Mouse (Mus musculus): ENCODE data around the gene Sgcd. TPM values are rescaled to one million over a fixed set of nuclear protein-coding genes. Genes with fewer than 3 reads are reported as not detected.
A peak's percentile ranks its signal among the peaks of the same experiment; 100 is the strongest.
"Not testable (repeated sequence)": the region's sequence is repeated elsewhere in the genome, so short reads cannot be mapped to it uniquely, and the experiment has no call there.

Sgcd gene
- polyA plus RNA-seq, 1 experiment from 2014 or later = 3.4 TPM

DNA sequence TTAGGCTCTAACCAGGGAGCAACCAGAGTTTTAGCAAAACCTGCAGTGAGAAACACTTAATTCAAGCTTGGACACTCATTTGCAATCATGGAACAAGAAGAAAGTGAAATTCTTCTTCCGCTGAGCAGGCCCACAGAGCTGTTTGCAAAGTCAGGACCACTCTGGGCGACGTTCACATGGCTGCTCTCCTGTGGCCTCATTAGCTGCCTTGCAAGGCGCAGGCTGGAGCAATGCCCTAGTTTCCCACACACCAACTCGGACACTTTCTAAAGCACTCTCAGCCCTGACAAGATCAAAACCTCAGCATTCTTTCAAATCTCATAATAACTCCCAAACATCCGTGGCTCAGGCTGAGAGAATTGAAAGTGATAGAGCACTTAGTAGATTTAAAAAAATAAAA is 480.7 kb downstream of the Sgcd start:
- Histone ChIP-seq H3K4me2 (ENCODE audit: low read depth, low read length) (no peak overlapping the region), H3K4me3 (ENCODE audit: low read depth, low read length) (no peak overlapping the region), H3K27ac (replicated peaks; ENCODE audit: low read depth, low read length) (no peak overlapping the region), H3K9me3 (replicated peaks; ENCODE audit: control insufficient read depth, low read length) (no peaks in the 10 kb centered on the region), H3K27me3 (ENCODE audit: control insufficient read depth, insufficient read depth, low read length) (no peaks in the 10 kb centered on the region), H3K9ac (replicated peaks; ENCODE audit: low read length) (no peak overlapping the region), H3K36me3 (replicated peaks; ENCODE audit: control insufficient read depth, insufficient read depth, low read depth, low read length) (no peaks in the 10 kb centered on the region), H3K4me1 (ENCODE audit: control insufficient read depth, insufficient read depth, low read length) (no peaks in the 10 kb centered on the region)
- no peak for DNase-seq (ENCODE audit: low spot score)
- 81% methylated on average over 6 of the region's 6 CpGs for WGBS
- ATAC-seq (replicated peaks; ENCODE audit: insufficient number of reproducible peaks, low FRiP score, low TSS enrichment, low read depth) = no peak

DNA sequence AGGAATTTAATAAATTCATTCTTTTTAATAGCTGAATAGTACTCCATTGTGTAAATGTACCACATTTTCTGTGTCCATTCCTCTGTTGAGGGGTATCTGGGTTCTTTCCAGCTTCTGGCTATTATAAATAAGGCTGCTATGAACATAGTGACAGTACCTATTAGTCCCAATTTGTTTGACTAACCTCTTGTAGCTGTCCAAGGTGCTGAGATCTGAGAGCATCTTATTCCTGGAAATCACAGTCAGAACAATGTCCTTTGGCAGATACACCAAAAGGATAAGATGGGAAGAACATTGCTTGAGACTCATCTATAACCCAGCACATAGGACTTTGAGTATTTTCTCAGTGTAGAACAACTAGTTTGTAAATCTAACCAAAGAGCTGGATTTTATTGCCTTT is 485.5 kb downstream of the Sgcd start:
- DNase-seq (ENCODE audit: low spot score) = peak; percentile 72
- not testable (repeated sequence) for ATAC-seq (replicated peaks; ENCODE audit: insufficient number of reproducible peaks, low FRiP score, low TSS enrichment, low read depth)

DNA sequence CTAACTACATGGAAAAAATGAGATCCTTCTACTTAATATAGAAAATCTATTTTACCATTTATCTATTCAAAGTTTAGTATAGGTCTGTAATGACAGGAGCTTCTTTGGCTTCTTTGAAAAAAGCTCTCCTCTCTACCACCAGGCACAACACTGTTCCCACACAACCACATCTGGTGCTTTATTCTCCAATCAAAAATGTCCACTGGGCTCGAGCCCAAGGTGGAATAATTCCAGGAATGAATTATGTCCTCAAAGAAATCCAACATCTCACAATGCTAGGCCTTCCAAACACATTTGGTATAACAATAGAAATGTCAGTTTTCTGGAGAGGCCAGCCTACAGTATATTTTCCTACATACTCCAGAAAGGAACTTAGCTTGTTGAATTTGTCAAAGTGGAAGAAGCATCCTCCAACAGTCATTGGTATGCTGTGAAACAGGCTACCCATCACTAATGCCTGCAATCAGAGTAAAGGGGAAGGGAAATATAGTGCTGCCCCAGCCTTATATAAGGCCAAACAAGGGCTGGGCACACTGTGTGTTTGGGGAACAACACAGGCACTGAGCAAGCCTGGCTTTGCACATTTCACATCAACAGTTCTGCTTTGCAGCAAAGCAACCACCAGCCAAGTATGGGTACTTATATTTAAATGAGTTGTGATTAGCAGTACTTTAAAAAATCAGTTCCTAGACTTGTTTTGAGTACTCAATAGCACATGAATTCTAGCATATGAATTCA is 515.1 kb downstream of the Sgcd start:
- Histone ChIP-seq H3K4me3 (ENCODE audit: low read depth, low read length) (no peak overlapping the region), H3K27ac (replicated peaks; ENCODE audit: low read depth, low read length) (no peak overlapping the region), H3K9me3 (replicated peaks; ENCODE audit: control insufficient read depth, low read length) (no peaks in the 10 kb centered on the region), H3K27me3 (ENCODE audit: control insufficient read depth, insufficient read depth, low read length) (no peaks in the 10 kb centered on the region), H3K36me3 (replicated peaks; ENCODE audit: control insufficient read depth, insufficient read depth, low read depth, low read length) (no peaks in the 10 kb centered on the region), H3K4me1 (ENCODE audit: control insufficient read depth, insufficient read depth, low read length) (no peaks in the 10 kb centered on the region), H3K4me2 (ENCODE audit: low read depth, low read length) (no peak overlapping the region), H3K9ac (replicated peaks; ENCODE audit: low read length) (no peak overlapping the region)
- no peak for ATAC-seq (replicated peaks; ENCODE audit: insufficient number of reproducible peaks, low FRiP score, low TSS enrichment, low read depth)
- no peak for DNase-seq (ENCODE audit: low spot score)
- WGBS = 42% methylated on average over 1 of the region's 1 CpGs

More for the DNA sequence above, 485.5 kb downstream of the Sgcd start:
- not testable (repeated sequence) for H3K36me3 ChIP-seq (replicated peaks; ENCODE audit: control insufficient read depth, insufficient read depth, low read depth, low read length); H3K4me2 ChIP-seq (ENCODE audit: low read depth, low read length); H3K4me3 ChIP-seq (ENCODE audit: low read depth, low read length); H3K9ac ChIP-seq (replicated peaks; ENCODE audit: low read length); H3K27ac ChIP-seq (replicated peaks; ENCODE audit: low read depth, low read length); H3K27me3 ChIP-seq (ENCODE audit: control insufficient read depth, insufficient read depth, low read length); H3K9me3 ChIP-seq (replicated peaks; ENCODE audit: control insufficient read depth, low read length); H3K4me1 ChIP-seq (ENCODE audit: control insufficient read depth, insufficient read depth, low read length)

GRCm38 (mm10) chr11:47460700-47461099 is 528.1 kb downstream of the Sgcd start:
- H3K9ac ChIP-seq (replicated peaks; ENCODE audit: low read length); H3K9me3 ChIP-seq (replicated peaks; ENCODE audit: control insufficient read depth, low read length); H3K36me3 ChIP-seq (replicated peaks; ENCODE audit: control insufficient read depth, insufficient read depth, low read depth, low read length); H3K4me2 ChIP-seq (ENCODE audit: low read depth, low read length); H3K4me1 ChIP-seq (ENCODE audit: control insufficient read depth, insufficient read depth, low read length); H3K4me3 ChIP-seq (ENCODE audit: low read depth, low read length); H3K27ac ChIP-seq (replicated peaks; ENCODE audit: low read depth, low read length); ATAC-seq (replicated peaks; ENCODE audit: insufficient number of reproducible peaks, low FRiP score, low TSS enrichment, low read depth); H3K27me3 ChIP-seq (ENCODE audit: control insufficient read depth, insufficient read depth, low read length); DNase-seq (ENCODE audit: low spot score): not testable (repeated sequence)

- Histone ChIP-seq H3K27ac (replicated peaks; ENCODE audit: low read depth, low read length) (no peak overlapping the region), H3K4me1 (ENCODE audit: control insufficient read depth, insufficient read depth, low read length) (no peaks in the 10 kb centered on the region), H3K9ac (replicated peaks; ENCODE audit: low read length) (no peak overlapping the region), H3K27me3 (ENCODE audit: control insufficient read depth, insufficient read depth, low read length) (no peaks in the 10 kb centered on the region), H3K36me3 (replicated peaks; ENCODE audit: control insufficient read depth, insufficient read depth, low read depth, low read length) (no peaks in the 10 kb centered on the region), H3K4me3 (ENCODE audit: low read depth, low read length) (no peak overlapping the region), H3K4me2 (ENCODE audit: low read depth, low read length) (no peak overlapping the region), H3K9me3 (replicated peaks; ENCODE audit: control insufficient read depth, low read length) (no peaks in the 10 kb centered on the region)
- WGBS = 75% methylated on average over 2 of the region's 2 CpGs
- ATAC-seq (replicated peaks; ENCODE audit: insufficient number of reproducible peaks, low FRiP score, low TSS enrichment, low read depth) = no peak
- DNase-seq (ENCODE audit: low spot score) = no peak
These were observed 528.6 kb downstream of the Sgcd start for GRCm38 (mm10) chr11:47460149-47460548.

DNA sequence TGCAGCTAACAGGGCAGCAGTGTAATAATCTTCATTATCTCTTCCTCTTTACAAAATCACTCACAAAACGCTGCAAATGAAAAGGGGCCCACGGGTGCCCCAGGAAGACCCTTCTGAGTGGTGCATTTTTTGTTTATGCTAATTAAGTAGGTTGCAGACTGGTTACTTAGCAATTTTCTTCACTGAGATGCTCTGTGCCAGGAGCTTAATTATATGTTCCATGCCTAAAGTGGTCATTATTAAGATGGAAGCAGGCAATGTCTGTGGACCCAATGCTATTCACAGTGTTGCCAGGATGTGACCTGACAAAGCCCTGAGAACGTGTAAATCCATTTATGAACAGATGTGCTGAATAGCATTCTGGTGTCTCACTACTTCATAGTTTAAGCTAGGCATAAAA is 529.6 kb downstream of the Sgcd start:
- Histone ChIP-seq H3K27me3 (ENCODE audit: control insufficient read depth, insufficient read depth, low read length) (no peaks in the 10 kb centered on the region), H3K4me3 (ENCODE audit: low read depth, low read length) (no peak overlapping the region), H3K36me3 (replicated peaks; ENCODE audit: control insufficient read depth, insufficient read depth, low read depth, low read length) (no peaks in the 10 kb centered on the region), H3K4me2 (ENCODE audit: low read depth, low read length) (no peak overlapping the region), H3K27ac (replicated peaks; ENCODE audit: low read depth, low read length) (no peak overlapping the region), H3K4me1 (ENCODE audit: control insufficient read depth, insufficient read depth, low read length) (no peaks in the 10 kb centered on the region), H3K9ac (replicated peaks; ENCODE audit: low read length) (no peak overlapping the region), H3K9me3 (replicated peaks; ENCODE audit: control insufficient read depth, low read length) (no peaks in the 10 kb centered on the region)
- ATAC-seq (replicated peaks; ENCODE audit: insufficient number of reproducible peaks, low FRiP score, low TSS enrichment, low read depth) = no peak; the same call in 1 of the 2 replicates
- 64% methylated on average over 3 of the region's 3 CpGs for WGBS
- DNase-seq (ENCODE audit: low spot score) = no peak

GRCm38 (mm10) chr11:47447790-47448189 is 541.0 kb downstream of the Sgcd start:
- no peak overlapping the region for H3K27ac ChIP-seq (replicated peaks; ENCODE audit: low read depth, low read length)
- no peaks in the 10 kb centered on the region for H3K36me3 ChIP-seq (replicated peaks; ENCODE audit: control insufficient read depth, insufficient read depth, low read depth, low read length)
- H3K4me2 ChIP-seq (ENCODE audit: low read depth, low read length) = no peak overlapping the region
- ATAC-seq (replicated peaks; ENCODE audit: insufficient number of reproducible peaks, low FRiP score, low TSS enrichment, low read depth) (no peak), DNase-seq (ENCODE audit: low spot score) (no peak)
- WGBS = 56% methylated on average over 2 of the region's 2 CpGs
- no peak overlapping the region for H3K9ac ChIP-seq (replicated peaks; ENCODE audit: low read length)
- H3K4me1 ChIP-seq (ENCODE audit: control insufficient read depth, insufficient read depth, low read length) = no peaks in the 10 kb centered on the region
- H3K9me3 ChIP-seq (replicated peaks; ENCODE audit: control insufficient read depth, low read length) = no peaks in the 10 kb centered on the region
- H3K4me3 ChIP-seq (ENCODE audit: low read depth, low read length) = no peak overlapping the region
- H3K27me3 ChIP-seq (ENCODE audit: control insufficient read depth, insufficient read depth, low read length) = no peaks in the 10 kb centered on the region

DNA sequence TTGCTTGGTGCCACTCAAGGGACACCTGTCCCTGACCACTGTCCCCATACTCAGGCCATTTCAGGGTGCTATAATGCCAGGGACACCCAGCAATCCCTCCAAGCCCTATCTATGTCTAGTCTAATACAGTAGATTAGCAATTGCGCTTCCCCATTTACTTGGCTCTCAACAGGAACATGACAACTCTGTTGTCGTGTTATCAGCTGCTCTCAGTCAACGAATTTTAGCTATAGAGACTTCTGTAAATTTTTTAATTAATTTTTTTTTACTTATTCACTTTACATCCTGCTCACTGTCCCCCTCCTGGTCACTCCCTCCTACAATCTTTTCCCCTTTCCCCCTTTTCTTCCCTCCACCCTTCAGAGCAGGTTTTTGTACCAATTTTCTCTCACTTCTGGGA is 542.4 kb downstream of the Sgcd start:
- H3K27ac ChIP-seq (replicated peaks; ENCODE audit: low read depth, low read length) = no peak overlapping the region
- ATAC-seq (replicated peaks; ENCODE audit: insufficient number of reproducible peaks, low FRiP score, low TSS enrichment, low read depth) (no peak), DNase-seq (ENCODE audit: low spot score) (no peak)
- H3K4me2 ChIP-seq (ENCODE audit: low read depth, low read length) = no peak overlapping the region
- WGBS = 86% methylated on average over 3 of the region's 3 CpGs
- H3K9ac ChIP-seq (replicated peaks; ENCODE audit: low read length) = no peak overlapping the region
- H3K9me3 ChIP-seq (replicated peaks; ENCODE audit: control insufficient read depth, low read length) = no peaks in the 10 kb centered on the region
- no peaks in the 10 kb centered on the region for H3K27me3 ChIP-seq (ENCODE audit: control insufficient read depth, insufficient read depth, low read length)
- H3K36me3 ChIP-seq (replicated peaks; ENCODE audit: control insufficient read depth, insufficient read depth, low read depth, low read length) = no peaks in the 10 kb centered on the region
- no peaks in the 10 kb centered on the region for H3K4me1 ChIP-seq (ENCODE audit: control insufficient read depth, insufficient read depth, low read length)
- H3K4me3 ChIP-seq (ENCODE audit: low read depth, low read length) = no peak overlapping the region

Data from embryonic facial prominence, embryonic 11.5 days (tissue).